Mouse (Mus musculus): ENCODE results near the gene Nfil3. TPM values are rescaled to one million over a fixed set of nuclear protein-coding genes. Genes with fewer than 3 reads are reported as not detected.

The Nfil3 gene
- total and polyA plus RNA-seq, 3 experiments, result 0.35 to 0.93 TPM; not detected in 1

- TF ChIP-seq EP300 (IDR thresholded peaks at IDR 0.05; ENCODE audit: low read depth in 1 of 2, low read length in 2 of 2), result peak in 1 of 2 experiments; percentile 32; a peak in 1 of 4 replicates
- TF ChIP-seq HCFC1 (IDR thresholded peaks at IDR 0.05; ENCODE audit: low read depth, low read length), result no peak
- DNase-seq (ENCODE audit: low read depth, low spot score), result peak; percentile 10
- Histone ChIP-seq H3K36me3 (ENCODE audit: control insufficient read depth in 1 of 2, insufficient read depth in 2 of 2, low read length in 2 of 2) (no peaks in the 10 kb centered on the region), H3K79me2 (ENCODE audit: control insufficient read depth, insufficient read depth, low read length, poor library complexity) (no peaks in the 10 kb centered on the region), H3K27ac (ENCODE audit: control insufficient read depth, low read depth, low read length) (peak overlapping the region; percentile 50; the same call in 1 of the 2 replicates), H3K9me3 (replicated peaks; ENCODE audit: insufficient read depth, low read length) (no peaks in the 10 kb centered on the region), H3K9ac (ENCODE audit: control insufficient read depth, low read depth, low read length, poor library complexity, severe bottlenecking) (peak overlapping the region; percentile 35; the same call in 1 of the 2 replicates), H3K27me3 (ENCODE audit: control insufficient read depth in 1 of 2, insufficient read depth in 2 of 2, low read length in 2 of 2) (no peaks in the 10 kb centered on the region), H3K4me3 (ENCODE audit: control insufficient read depth in 1 of 2, insufficient read depth in 1 of 2, low read depth in 2 of 2, low read length in 2 of 2) (no peak overlapping the region), H3K4me1 (ENCODE audit: control insufficient read depth in 1 of 2, insufficient read depth in 2 of 2, low read length in 2 of 2) (no peaks in the 10 kb centered on the region; a peak in 1 of 4 replicates)
These were observed 4.2 kb downstream of the Nfil3 start for GRCm38 (mm10) chr13:52976510-52977220.

GRCm38 (mm10) chr13:52976130-52976509 lies 4.8 kb downstream of the Nfil3 start:
- Histone ChIP-seq H3K9me3 (replicated peaks; ENCODE audit: insufficient read depth, low read length) (no peaks in the 10 kb centered on the region), H3K79me2 (ENCODE audit: control insufficient read depth, insufficient read depth, low read length, poor library complexity) (no peaks in the 10 kb centered on the region), H3K27ac (ENCODE audit: control insufficient read depth, low read depth, low read length) (no peak overlapping the region), H3K36me3 (ENCODE audit: control insufficient read depth in 1 of 2, insufficient read depth in 2 of 2, low read length in 2 of 2) (no peaks in the 10 kb centered on the region), H3K4me1 (ENCODE audit: control insufficient read depth in 1 of 2, insufficient read depth in 2 of 2, low read length in 2 of 2) (no peaks in the 10 kb centered on the region; a peak in 1 of 4 replicates), H3K27me3 (ENCODE audit: control insufficient read depth in 1 of 2, insufficient read depth in 2 of 2, low read length in 2 of 2) (no peaks in the 10 kb centered on the region), H3K9ac (ENCODE audit: control insufficient read depth, low read depth, low read length, poor library complexity, severe bottlenecking) (no peak overlapping the region), H3K4me3 (ENCODE audit: control insufficient read depth in 1 of 2, insufficient read depth in 1 of 2, low read depth in 2 of 2, low read length in 2 of 2) (no peak overlapping the region)
- TF ChIP-seq TAL1 (IDR thresholded peaks at IDR 0.05; ENCODE audit: low read length) (no peak), USF2 (IDR thresholded peaks at IDR 0.05; ENCODE audit: borderline replicate concordance in 1 of 2, insufficient read depth in 1 of 2, low read depth in 1 of 2, low read length in 2 of 2) (no peak), CHD2 (IDR thresholded peaks at IDR 0.05; ENCODE audit: low read length) (no peak), NELFE (IDR thresholded peaks at IDR 0.05; ENCODE audit: low read depth, low read length) (no peak), ZC3H11A (IDR thresholded peaks at IDR 0.05; ENCODE audit: low read depth, low read length) (no peak), MAX (IDR thresholded peaks at IDR 0.05; ENCODE audit: low read length) (no peak), MEF2A (IDR thresholded peaks at IDR 0.05; ENCODE audit: extremely low read depth, insufficient replicate concordance, low read depth, low read length, poor library complexity, severe bottlenecking) (no peak), RCOR1 (IDR thresholded peaks at IDR 0.05; ENCODE audit: low read depth, low read length) (no peak), POLR2A (IDR thresholded peaks at IDR 0.05; ENCODE audit: control insufficient read depth in 1 of 2, insufficient read depth in 1 of 2, low read depth in 1 of 2, low read length in 2 of 2, poor library complexity in 1 of 2) (no peak), RAD21 (IDR thresholded peaks at IDR 0.05; ENCODE audit: low read depth, low read length) (no peak), EP300 (IDR thresholded peaks at IDR 0.05; ENCODE audit: low read depth in 1 of 2, low read length in 2 of 2) (no peak), ELF1 (IDR thresholded peaks at IDR 0.05; ENCODE audit: low read depth, low read length) (no peak), SMC3 (IDR thresholded peaks at IDR 0.05; ENCODE audit: low read depth, low read length) (no peak), MYC (IDR thresholded peaks at IDR 0.05; ENCODE audit: low read depth, low read length) (no peak), UBTF (IDR thresholded peaks at IDR 0.05; ENCODE audit: borderline replicate concordance, insufficient read depth, low read depth, low read length) (no peak)
- DNase-seq (ENCODE audit: low read depth, low spot score), result no peak
